Mouse (Mus musculus) kidney, embryonic 15.5 days (tissue): Measurements from ENCODE around the gene Kcnj5. TPM values are rescaled to one million over a fixed set of nuclear protein-coding genes. Genes with fewer than 3 reads are reported as not detected.

Experiments
- ATAC-seq: fragments of 200-750 bp; cut with Nextera tagmentation; replicated peaks from 2 replicates; pipeline ENCODE4 v1.8.0; 2017; ENCODE audit warnings: moderate TSS enrichment; ENCODE audit not compliant: low FRiP score
- H3K27ac ChIP-seq: fragments of 300-500 bp; sonication (generic); 2 replicates; pipeline ENCODE4 v1.5.1; 2015; ENCODE audit warnings: mild to moderate bottlenecking, inconsistent platforms
- H3K27me3 ChIP-seq: fragments of 300-500 bp; sonication (generic); 2 replicates; pipeline ENCODE4 v1.6.1; 2015; ENCODE audit warnings: inconsistent platforms
- H3K36me3 ChIP-seq: fragments of 300-500 bp; sonication (generic); 2 replicates; pipeline ENCODE4 v1.6.1; 2015; ENCODE audit warnings: inconsistent platforms
- H3K4me1 ChIP-seq: fragments of 300-500 bp; sonication (generic); 2 replicates; pipeline ENCODE4 v1.6.1; 2015; ENCODE audit warnings: inconsistent platforms
- H3K4me2 ChIP-seq: fragments of 300-500 bp; sonication (generic); 2 replicates; pipeline ENCODE4 v1.6.1; 2015; ENCODE audit warnings: moderate library complexity, mild to moderate bottlenecking, inconsistent platforms
- H3K4me3 ChIP-seq: fragments of 300-500 bp; sonication (generic); replicated peaks from 2 replicates; pipeline ENCODE4 v1.5.1; 2015; ENCODE audit warnings: mild to moderate bottlenecking, inconsistent platforms
- H3K9ac ChIP-seq: fragments of 300-500 bp; sonication (generic); 2 replicates; pipeline ENCODE4 v1.6.1; 2015; ENCODE audit warnings: mild to moderate bottlenecking, inconsistent platforms
- H3K9me3 ChIP-seq: fragments of 300-500 bp; sonication (generic); replicated peaks from 2 replicates; pipeline ENCODE4 v1.6.1; 2016; ENCODE audit warnings: inconsistent platforms
- WGBS: fragments of 180-500 bp; shearing (Covaris S2); methylation state at CpG from one replicate; pipeline ENCODE4 v1.1.7; 2015; ENCODE audit warnings: mixed read lengths; 5-methylcytosine and 5-hydroxymethylcytosine counted together
- polyA plus RNA-seq: library from polyadenylated mRNA; unstranded; fragments of >200 nt; fragmentation: Nextera tagmentation; extraction: Ambion mirVana; gene quantifications from 2 replicates; pipeline ENCODE4 v1.2.1, GENCODE M21; 2015

The Kcnj5 gene
- polyA plus RNA-seq, 1 experiment from 2014 or later: 1.8 TPM

GRCm38 (mm10) chr9:32271896-32272444 lies 72.2 kb downstream of the Kcnj5 start:
- WGBS: 11% methylated on average over 5 of the region's 5 CpGs
- Histone ChIP-seq H3K27ac (no peak overlapping the region), H3K9ac (no peak overlapping the region), H3K4me3 (no peak overlapping the region), H3K9me3 (no peaks in the 10 kb centered on the region), H3K4me2 (no peak overlapping the region), H3K36me3 (no peaks in the 10 kb centered on the region), H3K4me1 (no peaks in the 10 kb centered on the region), H3K27me3 (no peaks in the 10 kb centered on the region)
- no peak for ATAC-seq

Other genes starting within 250 kb of the Kcnj5 start
- 8.4 and 8.6 TPM in 2 replicates for gene Arhgap32, start 228.2 kb downstream of the Kcnj5 start, polyA plus RNA-seq
- 9.0 and 9.8 TPM in 2 replicates for gene Kcnj1, start 28.1 kb upstream of the Kcnj5 start, polyA plus RNA-seq
- 28.3 and 31.0 TPM in 2 replicates for gene Fli1, start 198.5 kb upstream of the Kcnj5 start, polyA plus RNA-seq